Mouse (Mus musculus) heart, embryonic 10.5 days (tissue): ENCODE measurements around the gene Pfkfb4. TPM values are rescaled to one million over a fixed set of nuclear protein-coding genes. Genes with fewer than 3 reads are reported as not detected.

Source experiments
- DNase-seq: peaks from one replicate; pipeline ENCODE4 v3.0.0-alpha.2; 2017; ENCODE audit warnings: low spot score
- H3K27ac ChIP-seq: fragments of 300-500 bp; sonication (generic); 2 replicates; pipeline ENCODE4 v1.5.1; 2016; ENCODE audit warnings: mild to moderate bottlenecking
- H3K27me3 ChIP-seq: fragments of 300-500 bp; sonication (generic); 2 replicates; pipeline ENCODE4 v1.6.1; 2016; ENCODE audit warnings: mild to moderate bottlenecking; ENCODE audit not compliant: poor library complexity, insufficient read depth, severe bottlenecking
- H3K36me3 ChIP-seq: fragments of 300-500 bp; sonication (generic); 2 replicates; pipeline ENCODE4 v1.6.1; 2016; ENCODE audit warnings: mild to moderate bottlenecking, moderate library complexity
- H3K4me1 ChIP-seq: fragments of 300-500 bp; sonication (generic); 2 replicates; pipeline ENCODE4 v1.6.1; 2016; ENCODE audit warnings: mild to moderate bottlenecking
- H3K4me3 ChIP-seq: fragments of 300-500 bp; sonication (generic); 2 replicates; pipeline ENCODE4 v1.5.1; 2016; ENCODE audit warnings: mild to moderate bottlenecking, moderate library complexity
- H3K9me3 ChIP-seq: fragments of 300-500 bp; sonication (generic); 2 replicates; pipeline ENCODE4 v1.6.1; 2016; ENCODE audit warnings: mild to moderate bottlenecking, moderate library complexity
- WGBS: fragments of 180-500 bp; shearing (Covaris S2); methylation state at CpG from one replicate; pipeline ENCODE4 v1.1.7; 2016; 5-methylcytosine and 5-hydroxymethylcytosine counted together
- polyA plus RNA-seq: library from polyadenylated mRNA; unstranded; fragments of >200 nt; fragmentation: Nextera tagmentation; extraction: Ambion mirVana; gene quantifications from 2 replicates; pipeline ENCODE4 v1.2.1, GENCODE M21; 2016

Gene Pfkfb4
- polyA plus RNA-seq: 6.9 and 9.4 TPM in 2 replicates

GRCm38 (mm10) chr9:108991428-108992084, at the start of gene Pfkfb4:
TSS of gene Pfkfb4 (plus strand) at chr9:108991778.
- peak within 1 kb of the TSS; percentile 69 for H3K4me3 ChIP-seq
- H3K4me1 ChIP-seq: peaks cover 69% of the 10 kb centered on the region
- 3% methylated on average over 31 of the region's 31 CpGs for WGBS
- H3K27me3 ChIP-seq: no peaks in the 10 kb centered on the region
- peak within 1 kb of the TSS; percentile 92 for H3K27ac ChIP-seq
- H3K36me3 ChIP-seq: no peaks in the 10 kb centered on the region
- H3K9me3 ChIP-seq: no peaks in the 10 kb centered on the region
- DNase-seq: peak; percentile 100

GRCm38 (mm10) chr9:108945111-108945510, 46.5 kb upstream of the Pfkfb4 start:
- H3K27ac ChIP-seq: no peak overlapping the region
- DNase-seq: no peak
- H3K4me3 ChIP-seq: no peak overlapping the region
- H3K27me3 ChIP-seq: no peaks in the 10 kb centered on the region
- H3K9me3 ChIP-seq: no peaks in the 10 kb centered on the region
- peaks cover 95% of the 10 kb centered on the region for H3K36me3 ChIP-seq
- H3K4me1 ChIP-seq: peaks cover 14% of the 10 kb centered on the region
- 73% methylated on average over 9 of the region's 9 CpGs for WGBS

GRCm38 (mm10) chr9:108945608-108946007, 46.0 kb upstream of the Pfkfb4 start:
- Histone ChIP-seq H3K27ac (no peak overlapping the region), H3K4me1 (peaks cover 14% of the 10 kb centered on the region), H3K9me3 (no peaks in the 10 kb centered on the region), H3K36me3 (peaks cover 95% of the 10 kb centered on the region), H3K4me3 (no peak overlapping the region), H3K27me3 (no peaks in the 10 kb centered on the region)
- DNase-seq: no peak
- 82% methylated on average over 5 of the region's 5 CpGs for WGBS

GRCm38 (mm10) chr9:108949231-108949966, 42.2 kb upstream of the Pfkfb4 start:
- Histone ChIP-seq H3K9me3 (no peaks in the 10 kb centered on the region), H3K27me3 (peaks cover 25% of the 10 kb centered on the region), H3K4me3 (no peak overlapping the region), H3K27ac (peak overlapping the region; percentile 18; the same call in 1 of the 2 replicates), H3K4me1 (peaks cover 29% of the 10 kb centered on the region), H3K36me3 (peaks cover 71% of the 10 kb centered on the region)
- no peak for DNase-seq
- 81% methylated on average over 13 of the region's 13 CpGs for WGBS

- Histone ChIP-seq H3K9me3 (no peaks in the 10 kb centered on the region), H3K27me3 (peaks cover 32% of the 10 kb centered on the region), H3K4me3 (no peak overlapping the region), H3K36me3 (peaks cover 64% of the 10 kb centered on the region), H3K4me1 (peaks cover 35% of the 10 kb centered on the region), H3K27ac (peak overlapping the region; percentile 37; the same call in 1 of the 2 replicates)
- WGBS: 79% methylated on average over 9 of the region's 9 CpGs
- no peak for DNase-seq
Observed at GRCm38 (mm10) chr9:108949967-108950728, 41.4 kb upstream of the Pfkfb4 start.

GRCm38 (mm10) chr9:108953081-108953636, 38.4 kb upstream of the Pfkfb4 start, which contains the start of gene Col7a1:
TSS of gene Col7a1 (plus strand) at chr9:108953586.
- DNase-seq: no peak
- peak within 1 kb of the TSS; percentile 51 for H3K4me3 ChIP-seq
- peaks cover 34% of the 10 kb centered on the region for H3K36me3 ChIP-seq
- H3K27me3 ChIP-seq: peaks cover 54% of the 10 kb centered on the region
- H3K4me1 ChIP-seq: peaks cover 40% of the 10 kb centered on the region
- H3K9me3 ChIP-seq: no peaks in the 10 kb centered on the region
- 9% methylated on average over 15 of the region's 15 CpGs for WGBS
- 0 out of 2 replicates have a peak within 1 kb of the TSS, but pooled peaks have one; percentile 19 for H3K27ac ChIP-seq

- no peak overlapping the region for H3K27ac ChIP-seq
- no peaks in the 10 kb centered on the region for H3K9me3 ChIP-seq
- H3K4me3 ChIP-seq: no peak overlapping the region
- H3K27me3 ChIP-seq: peaks cover 67% of the 10 kb centered on the region
- no peak for DNase-seq
- 91% methylated on average over 11 of the region's 11 CpGs for WGBS
- peaks cover 36% of the 10 kb centered on the region for H3K4me1 ChIP-seq
- H3K36me3 ChIP-seq: peaks cover 13% of the 10 kb centered on the region
Observed at GRCm38 (mm10) chr9:108955241-108955640, 36.3 kb upstream of the Pfkfb4 start.

- Histone ChIP-seq H3K9me3 (no peaks in the 10 kb centered on the region), H3K27me3 (peaks cover 67% of the 10 kb centered on the region), H3K4me1 (peaks cover 36% of the 10 kb centered on the region), H3K4me3 (no peak overlapping the region), H3K27ac (no peak overlapping the region), H3K36me3 (peaks cover 8% of the 10 kb centered on the region)
- WGBS: 86% methylated on average over 11 of the region's 11 CpGs
- no peak for DNase-seq
Observed at GRCm38 (mm10) chr9:108955846-108956245, 35.7 kb upstream of the Pfkfb4 start.

GRCm38 (mm10) chr9:108963577-108963976, 28.0 kb upstream of the Pfkfb4 start:
- Histone ChIP-seq H3K4me3 (no peak overlapping the region), H3K36me3 (no peaks in the 10 kb centered on the region), H3K4me1 (peaks cover 15% of the 10 kb centered on the region), H3K27me3 (0 out of 2 replicates have a peak, but pooled peaks cover 8% of the 10 kb centered on the region), H3K27ac (no peak overlapping the region), H3K9me3 (no peaks in the 10 kb centered on the region; the same call in 1 of the 2 replicates)
- no peak for DNase-seq
- 67% methylated on average over 3 of the region's 3 CpGs for WGBS

GRCm38 (mm10) chr9:108964338-108964737, 27.2 kb upstream of the Pfkfb4 start:
- Histone ChIP-seq H3K27me3 (0 out of 2 replicates have a peak, but pooled peaks cover 2% of the 10 kb centered on the region), H3K27ac (no peak overlapping the region), H3K4me3 (no peak overlapping the region), H3K4me1 (peaks cover 9% of the 10 kb centered on the region; the same call in 1 of the 2 replicates), H3K36me3 (no peaks in the 10 kb centered on the region), H3K9me3 (no peaks in the 10 kb centered on the region; the same call in 1 of the 2 replicates)
- 63% methylated on average over 6 of the region's 6 CpGs for WGBS
- no peak for DNase-seq

- Histone ChIP-seq H3K4me3 (no peak overlapping the region), H3K27me3 (no peaks in the 10 kb centered on the region), H3K36me3 (no peaks in the 10 kb centered on the region), H3K9me3 (no peaks in the 10 kb centered on the region; the same call in 1 of the 2 replicates), H3K4me1 (peaks cover 13% of the 10 kb centered on the region; the same call in 1 of the 2 replicates), H3K27ac (no peak overlapping the region)
- no peak for DNase-seq
- WGBS: 75% methylated on average over 8 of the region's 8 CpGs
Observed at GRCm38 (mm10) chr9:108970623-108971022, 21.0 kb upstream of the Pfkfb4 start.

- peaks cover 12% of the 10 kb centered on the region; the same call in 1 of the 2 replicates for H3K4me1 ChIP-seq
- no peak for DNase-seq
- no peaks in the 10 kb centered on the region for H3K27me3 ChIP-seq
- no peak overlapping the region for H3K4me3 ChIP-seq
- no peaks in the 10 kb centered on the region for H3K36me3 ChIP-seq
- no peak overlapping the region for H3K27ac ChIP-seq
- H3K9me3 ChIP-seq: no peaks in the 10 kb centered on the region
- 81% methylated on average over 9 of the region's 9 CpGs for WGBS
Observed at GRCm38 (mm10) chr9:108976483-108976882, 15.1 kb upstream of the Pfkfb4 start.
